Mouse (Mus musculus) MEL (cell line): Measurements from ENCODE around the gene Ltbp2.

Experiments
- CTCF ChIP-seq, 3 experiments: IDR thresholded peaks in 2 of 3; conservative IDR thresholded peaks in 1 of 3; 2 replicates each; pipeline ENCODE4 v1.5.1; 2011 to 2012; ENCODE audit warnings: low read length in 3 of 3, low read depth in 2 of 3, mild to moderate bottlenecking in 2 of 3, improper control_type of control experiment in 1 of 3, inconsistent platforms in 1 of 3, mixed read lengths in 1 of 3, moderate library complexity in 1 of 3; ENCODE audit not compliant: control insufficient read depth in 1 of 3, insufficient read depth in 1 of 3, poor library complexity in 1 of 3, severe bottlenecking in 1 of 3
- ELF1 ChIP-seq: IDR thresholded peaks from 2 replicates; pipeline ENCODE4 v1.6.1; 2014; ENCODE audit warnings: low read depth, mild to moderate bottlenecking, inconsistent platforms, low read length, improper control_type of control experiment, moderate library complexity
- EP300 ChIP-seq, 2 experiments: IDR thresholded peaks; 2 replicates each; pipeline ENCODE4 v1.6.1; 2011; ENCODE audit warnings: improper control_type of control experiment in 2 of 2, low read length in 2 of 2, low read depth in 1 of 2, mild to moderate bottlenecking in 1 of 2
- GATA1 ChIP-seq: IDR thresholded peaks from 2 replicates; pipeline ENCODE4 v1.6.1; 2011; ENCODE audit warnings: low read depth, low read length, improper control_type of control experiment
- MXI1 ChIP-seq: IDR thresholded peaks from 2 replicates; pipeline ENCODE4 v1.6.1; 2011; ENCODE audit warnings: mild to moderate bottlenecking, low read depth, low read length, improper control_type of control experiment
- NRF1 ChIP-seq: IDR thresholded peaks from 2 replicates; pipeline ENCODE4 v1.6.1; 2014; ENCODE audit warnings: low read depth, mild to moderate bottlenecking, inconsistent platforms, low read length, improper control_type of control experiment, moderate library complexity; ENCODE audit not compliant: poor library complexity, insufficient read depth, severe bottlenecking
- POLR2A ChIP-seq, 2 experiments: IDR thresholded peaks; 2 replicates each; pipeline ENCODE4 v1.6.1; 2011 to 2012; ENCODE audit warnings: low read length in 2 of 2, mild to moderate bottlenecking in 2 of 2, control low read depth in 1 of 2, improper control_type of control experiment in 1 of 2, low read depth in 1 of 2, moderate library complexity in 1 of 2; ENCODE audit not compliant: control insufficient read depth in 1 of 2, insufficient read depth in 1 of 2, poor library complexity in 1 of 2
- POLR2AphosphoS5 ChIP-seq: IDR thresholded peaks from 2 replicates; pipeline ENCODE4 v1.6.1; 2012; ENCODE audit warnings: low read depth, borderline replicate concordance, mild to moderate bottlenecking, inconsistent platforms, low read length, moderate library complexity, mixed read lengths
- ZNF384 ChIP-seq: IDR thresholded peaks from 2 replicates; pipeline ENCODE4 v1.6.1; 2012; ENCODE audit warnings: low read depth, mild to moderate bottlenecking, inconsistent platforms, low read length, improper control_type of control experiment

DNA sequence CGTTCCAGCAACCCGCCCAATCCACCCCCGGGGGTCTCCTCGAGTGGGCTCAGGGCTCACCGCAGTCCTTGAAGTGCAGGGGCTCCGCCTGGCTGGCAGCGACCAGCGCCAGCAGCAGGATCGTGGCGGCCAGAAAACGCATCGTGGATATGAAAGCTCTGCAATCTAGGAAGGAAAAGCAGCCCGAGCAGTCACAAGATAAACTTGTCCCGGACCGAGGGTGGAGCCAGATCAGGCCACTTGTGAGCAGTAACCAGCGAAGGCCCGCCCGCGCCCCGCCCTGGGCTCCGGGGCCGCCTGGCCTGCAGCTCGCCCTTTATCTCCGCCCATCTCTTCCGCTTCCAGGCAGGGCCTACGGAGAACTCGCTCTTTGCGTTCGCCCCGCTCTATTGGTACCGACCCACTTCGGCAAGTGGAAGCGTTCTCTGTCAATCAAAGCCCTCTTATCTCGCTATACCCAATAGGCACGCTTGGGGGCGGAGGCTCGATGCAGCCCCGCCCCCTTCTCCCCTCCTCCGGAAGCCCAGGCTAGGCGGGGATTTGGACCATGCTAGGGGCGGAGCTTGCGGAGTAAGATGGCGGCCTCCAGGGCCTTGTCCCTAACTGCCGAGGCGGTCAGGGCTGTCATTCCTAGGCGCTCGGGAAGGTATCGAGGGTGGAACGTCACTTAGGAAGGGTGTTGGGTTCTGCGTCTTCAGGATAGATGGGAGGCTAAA, 103.4 kb downstream of the Ltbp2 start, which contains the start of the genes Npc2 and Isca2:
- TF ChIP-seq POLR2AphosphoS5 (no peak), POLR2A (IDR thresholded peaks at IDR 0.05; ENCODE audit: control insufficient read depth in 1 of 2, insufficient read depth in 1 of 2, low read depth in 1 of 2, low read length in 2 of 2, poor library complexity in 1 of 2) (peak; percentile 88 to 96), GATA1 (peak; percentile 97), NRF1 (peak; percentile 16; the same call in 1 of the 2 replicates), MXI1 (peak; percentile 52), ELF1 (peak; percentile 87), CTCF (IDR thresholded peaks at IDR 0.05 in 2 of 3, conservative IDR thresholded peaks at IDR 0.05 in 1 of 3; ENCODE audit: control insufficient read depth in 1 of 3, insufficient read depth in 1 of 3, low read depth in 2 of 3, low read length in 3 of 3, poor library complexity in 1 of 3, severe bottlenecking in 1 of 3) (no peak), EP300 (IDR thresholded peaks at IDR 0.05; ENCODE audit: low read depth in 1 of 2, low read length in 2 of 2) (no peak), ZNF384 (no peak)
